Mouse (Mus musculus): ENCODE data around the gene Olfr108. TPM values are rescaled to one million over a fixed set of nuclear protein-coding genes. Genes with fewer than 3 reads are reported as not detected.

Gene Olfr108
- total RNA-seq (2021) (not detected), polyA plus RNA-seq (2012; rRNA removed) (not detected in 2 replicates)
- long read RNA-seq: 0 reads

DNA sequence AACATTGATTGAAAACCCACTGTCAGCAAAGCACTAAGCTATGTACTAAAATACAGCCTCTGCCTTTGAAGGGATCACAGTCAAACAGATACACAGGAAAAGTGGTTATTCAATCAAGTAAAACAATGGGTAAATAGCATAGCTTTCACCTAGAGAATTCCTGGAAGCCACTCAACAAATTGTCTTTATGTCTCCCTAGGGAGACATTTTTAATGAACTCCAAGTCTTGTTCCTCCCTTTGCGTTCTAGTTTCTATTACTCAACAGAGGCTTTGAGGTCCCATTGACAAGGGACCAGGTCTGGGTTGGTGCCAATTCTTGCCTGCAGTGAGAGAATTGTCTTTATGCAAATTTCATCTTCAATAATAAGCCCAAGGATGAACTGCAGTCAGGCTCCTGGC, at the start of gene Olfr108:
Gene Olfr108 (plus strand): TSS at position 301 of the 400 bp plus-strand sequence.
- TF ChIP-seq EP300 (IDR thresholded peaks at IDR 0.05; ENCODE audit: insufficient read depth, low read depth, low read length) (no peak), CTCF (IDR thresholded peaks at IDR 0.05) (no peak), POLR2A (IDR thresholded peaks at IDR 0.05; ENCODE audit: insufficient read depth, low read depth, low read length) (no peak)
- intact Hi-C loops (cut with DNase I): no loop called here
- Histone ChIP-seq H3K36me3 (ENCODE audit: control insufficient read depth, insufficient read depth, low read length) (no peaks in the 10 kb centered on the region), H3K27ac (no peak within 1 kb of the TSS), H3K4me3 (no peak within 1 kb of the TSS), H3K79me2 (replicated peaks; ENCODE audit: control insufficient read depth, insufficient read depth, low read length) (no peaks in the 10 kb centered on the region), H3K4me1 (ENCODE audit: control insufficient read depth, insufficient read depth, low read length) (no peaks in the 10 kb centered on the region), H3K9ac (ENCODE audit: low read depth, low read length) (no peak within 1 kb of the TSS), H3K27me3 (ENCODE audit: control insufficient read depth, insufficient read depth, low read length) (no peaks in the 10 kb centered on the region)
- WGBS: 67% methylated on average over 1 of the region's 1 CpGs
- DNase-seq: no peak

DNA sequence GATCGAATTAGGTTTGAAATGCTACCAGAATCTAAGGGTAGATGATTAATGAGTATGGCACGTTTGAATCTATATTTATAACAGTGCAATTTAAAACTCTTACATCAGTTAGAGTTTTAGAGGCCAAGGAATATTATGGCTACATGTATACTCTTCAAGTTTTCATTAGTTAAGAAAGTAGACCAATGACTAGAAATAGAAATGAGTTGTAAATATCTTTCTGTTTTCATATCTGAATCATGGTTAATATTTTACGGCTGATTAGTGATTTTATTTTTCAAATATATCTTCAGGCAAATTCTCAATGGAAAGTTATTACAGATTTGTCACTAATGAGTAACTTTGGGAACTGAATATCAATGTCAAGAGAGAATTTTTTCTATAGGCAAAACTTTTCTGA, 46.4 kb upstream of the Olfr108 start, which contains the start of gene Olfr107:
Gene Olfr107 (plus strand): TSS at position 301 of the 400 bp plus-strand sequence.
- Histone ChIP-seq H3K9ac (ENCODE audit: low read depth, low read length) (no peak within 1 kb of the TSS), H3K27me3 (ENCODE audit: control insufficient read depth, insufficient read depth, low read length) (0 out of 2 replicates have a peak, but pooled peaks cover 1% of the 10 kb centered on the region), H3K36me3 (ENCODE audit: control insufficient read depth, insufficient read depth, low read length) (no peaks in the 10 kb centered on the region), H3K79me2 (replicated peaks; ENCODE audit: control insufficient read depth, insufficient read depth, low read length) (no peaks in the 10 kb centered on the region), H3K27ac (no peak within 1 kb of the TSS), H3K4me1 (ENCODE audit: control insufficient read depth, insufficient read depth, low read length) (no peaks in the 10 kb centered on the region), H3K4me3 (no peak within 1 kb of the TSS)
- intact Hi-C loops (cut with DNase I): no loop called here
- DNase-seq: no peak
- TF ChIP-seq POLR2A (IDR thresholded peaks at IDR 0.05; ENCODE audit: insufficient read depth, low read depth, low read length): no peak
- no peak for TF ChIP-seq EP300 (IDR thresholded peaks at IDR 0.05; ENCODE audit: insufficient read depth, low read depth, low read length)
- TF ChIP-seq CTCF (IDR thresholded peaks at IDR 0.05): no peak
- 63% methylated on average over 3 of the region's 3 CpGs for whole genome bisulfite sequencing

DNA sequence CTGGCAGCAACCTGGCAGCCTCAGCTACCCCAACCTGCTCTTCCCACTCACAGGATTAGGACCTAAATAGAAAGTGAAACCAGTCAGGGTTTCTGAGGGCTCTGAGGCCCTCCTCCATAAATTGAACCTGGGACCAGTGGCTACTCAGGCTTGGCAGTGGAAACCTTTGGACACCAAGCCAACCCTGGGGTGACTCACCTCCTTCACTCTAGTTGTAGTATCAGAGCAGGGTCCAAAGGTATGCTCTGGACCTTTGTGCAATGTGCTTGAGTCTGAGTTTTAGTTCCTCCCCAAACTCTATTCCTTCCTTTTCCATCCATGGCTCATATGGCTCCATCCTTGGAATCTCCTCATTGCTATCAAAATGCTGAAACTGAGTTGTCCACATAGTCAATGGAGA, 31.9 kb upstream of the Olfr108 start:
- intact Hi-C loops (cut with DNase I): no loop called here
- TF ChIP-seq EP300 (IDR thresholded peaks at IDR 0.05; ENCODE audit: insufficient read depth, low read depth, low read length) (no peak), POLR2A (IDR thresholded peaks at IDR 0.05; ENCODE audit: insufficient read depth, low read depth, low read length) (no peak), CTCF (IDR thresholded peaks at IDR 0.05) (no peak)
- H3K4me1 ChIP-seq (ENCODE audit: control insufficient read depth, insufficient read depth, low read length): no peaks in the 10 kb centered on the region

DNA sequence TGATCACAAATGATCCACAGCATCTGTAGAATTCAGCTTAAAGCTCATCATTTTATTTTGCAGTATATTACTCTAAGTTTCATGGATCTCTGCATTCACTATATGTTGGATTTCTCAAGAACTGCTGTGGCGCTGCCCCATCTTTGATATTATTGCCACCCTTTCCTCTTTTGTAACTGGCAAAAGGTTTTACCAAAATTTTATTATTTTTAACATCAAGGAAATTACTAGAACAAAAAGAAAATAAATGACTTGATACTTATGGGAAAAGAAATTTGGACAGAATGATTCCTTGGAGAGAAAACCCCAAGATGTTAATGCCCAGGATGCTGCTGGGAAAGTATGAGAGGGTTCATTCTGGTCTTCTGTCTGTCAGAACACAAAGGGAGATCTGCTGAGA, 13.3 kb downstream of the Olfr108 start, which contains the start of gene Olfr109:
Gene Olfr109 (plus strand): TSS at position 301 of the 400 bp plus-strand sequence.
- Histone ChIP-seq H3K27me3 (ENCODE audit: control insufficient read depth, insufficient read depth, low read length) (no peaks in the 10 kb centered on the region), H3K36me3 (ENCODE audit: control insufficient read depth, insufficient read depth, low read length) (no peaks in the 10 kb centered on the region), H3K4me3 (no peak within 1 kb of the TSS), H3K27ac (no peak within 1 kb of the TSS), H3K9ac (ENCODE audit: low read depth, low read length) (no peak within 1 kb of the TSS), H3K79me2 (replicated peaks; ENCODE audit: control insufficient read depth, insufficient read depth, low read length) (no peaks in the 10 kb centered on the region), H3K4me1 (ENCODE audit: control insufficient read depth, insufficient read depth, low read length) (no peaks in the 10 kb centered on the region)
- DNase-seq: no peak
- TF ChIP-seq POLR2A (IDR thresholded peaks at IDR 0.05; ENCODE audit: insufficient read depth, low read depth, low read length) (no peak), EP300 (IDR thresholded peaks at IDR 0.05; ENCODE audit: insufficient read depth, low read depth, low read length) (no peak), CTCF (IDR thresholded peaks at IDR 0.05) (no peak)
- WGBS: 72% methylated on average over 1 of the region's 1 CpGs
- intact Hi-C loops (cut with DNase I): no loop called here

More for the DNA sequence above, 31.9 kb upstream of the Olfr108 start:
- no peak overlapping the region for H3K27ac ChIP-seq
- no peak overlapping the region for H3K9ac ChIP-seq (ENCODE audit: low read depth, low read length)
- no peak overlapping the region for H3K4me3 ChIP-seq
- no peaks in the 10 kb centered on the region for H3K36me3 ChIP-seq (ENCODE audit: control insufficient read depth, insufficient read depth, low read length)
- H3K27me3 ChIP-seq (ENCODE audit: control insufficient read depth, insufficient read depth, low read length): no peaks in the 10 kb centered on the region
- H3K79me2 ChIP-seq (replicated peaks; ENCODE audit: control insufficient read depth, insufficient read depth, low read length): no peaks in the 10 kb centered on the region
- DNase-seq: no peak

DNA sequence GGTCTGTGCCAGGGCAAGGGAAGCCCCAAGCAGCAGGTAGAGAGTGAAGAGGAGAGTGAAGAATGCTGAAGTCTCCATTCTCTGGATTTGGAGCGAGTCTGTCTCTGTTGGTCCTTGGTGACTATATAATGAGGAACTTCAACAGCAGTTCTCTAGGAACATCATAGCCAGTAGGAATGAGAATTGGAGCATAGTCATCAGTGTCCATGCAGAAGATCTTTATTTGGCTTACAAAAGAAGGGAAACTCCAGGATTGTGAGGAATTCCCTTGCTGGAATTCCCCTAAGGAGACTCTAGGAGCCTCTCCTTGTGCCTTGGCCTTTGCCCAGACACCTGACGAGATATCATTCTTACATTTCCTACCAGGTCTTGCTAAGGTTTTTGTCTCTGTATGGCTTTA, 38.2 kb downstream of the Olfr108 start, which contains the start of gene H2-M2:
Gene H2-M2 (minus strand): TSS at position 101 of the 400 bp plus-strand sequence.
- Histone ChIP-seq H3K9ac (ENCODE audit: low read depth, low read length) (no peak within 1 kb of the TSS), H3K4me3 (no peak within 1 kb of the TSS), H3K79me2 (replicated peaks; ENCODE audit: control insufficient read depth, insufficient read depth, low read length) (no peaks in the 10 kb centered on the region), H3K27me3 (ENCODE audit: control insufficient read depth, insufficient read depth, low read length) (no peaks in the 10 kb centered on the region), H3K4me1 (ENCODE audit: control insufficient read depth, insufficient read depth, low read length) (no peaks in the 10 kb centered on the region), H3K27ac (no peak within 1 kb of the TSS), H3K36me3 (ENCODE audit: control insufficient read depth, insufficient read depth, low read length) (no peaks in the 10 kb centered on the region)
- WGBS: 45% methylated on average over 2 of the region's 2 CpGs
- intact Hi-C loops (cut with DNase I): no loop called here
- TF ChIP-seq CTCF (IDR thresholded peaks at IDR 0.05): no peak
- no peak for TF ChIP-seq EP300 (IDR thresholded peaks at IDR 0.05; ENCODE audit: insufficient read depth, low read depth, low read length)
- no peak for TF ChIP-seq POLR2A (IDR thresholded peaks at IDR 0.05; ENCODE audit: insufficient read depth, low read depth, low read length)
- DNase-seq: no peak

DNA sequence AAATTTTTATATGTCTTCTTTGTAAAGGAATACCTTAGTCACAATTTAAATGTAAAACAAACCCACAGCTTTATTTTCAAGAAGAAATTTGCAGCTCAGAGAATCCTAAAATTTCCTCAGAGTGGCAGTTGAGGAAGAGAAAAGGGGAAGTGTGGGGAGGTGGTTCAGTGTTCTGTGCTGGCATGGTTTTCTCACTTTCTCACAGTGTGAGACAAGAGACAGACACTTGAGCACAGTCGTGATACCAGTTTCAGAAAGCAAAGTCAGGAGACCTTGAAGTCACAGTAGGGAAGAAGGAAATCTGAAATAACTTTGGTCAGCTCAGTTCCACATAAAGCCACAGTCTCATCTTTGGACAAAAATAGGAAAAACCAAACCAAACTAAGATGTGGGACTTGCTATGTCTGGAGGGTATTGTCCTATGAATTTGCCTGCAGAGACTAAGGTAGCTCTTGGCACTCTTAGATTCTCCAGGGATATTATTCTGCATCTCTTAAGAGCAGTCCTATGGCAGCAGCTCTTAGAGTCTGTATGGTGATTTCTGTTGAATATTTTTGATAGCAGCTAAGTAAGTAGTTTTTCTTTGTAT, 46.7 kb downstream of the Olfr108 start, which contains the start of gene Olfr110:
Gene Olfr110 (plus strand): TSS at position 539 of the 589 bp plus-strand sequence.
- WGBS: 40% methylated on average over 1 of the region's 1 CpGs
- TF ChIP-seq EP300 (IDR thresholded peaks at IDR 0.05; ENCODE audit: insufficient read depth, low read depth, low read length): no peak
- TF ChIP-seq CTCF (IDR thresholded peaks at IDR 0.05): no peak
- no peak for TF ChIP-seq POLR2A (IDR thresholded peaks at IDR 0.05; ENCODE audit: insufficient read depth, low read depth, low read length)
- H3K9ac ChIP-seq (ENCODE audit: low read depth, low read length): no peak within 1 kb of the TSS
- H3K4me1 ChIP-seq (ENCODE audit: control insufficient read depth, insufficient read depth, low read length): no peaks in the 10 kb centered on the region
- no peaks in the 10 kb centered on the region for H3K27me3 ChIP-seq (ENCODE audit: control insufficient read depth, insufficient read depth, low read length)
- no peak within 1 kb of the TSS for H3K27ac ChIP-seq
- intact Hi-C loops (cut with DNase I): no loop called here
- H3K36me3 ChIP-seq (ENCODE audit: control insufficient read depth, insufficient read depth, low read length): no peaks in the 10 kb centered on the region
- H3K4me3 ChIP-seq: no peak within 1 kb of the TSS
- no peak for DNase-seq
- no peaks in the 10 kb centered on the region for H3K79me2 ChIP-seq (replicated peaks; ENCODE audit: control insufficient read depth, insufficient read depth, low read length)

Other genes with a start within 250 kb of the Olfr108 start
- not detected for gene Olfr94, start 244.5 kb upstream of the Olfr108 start, total RNA-seq (2021)
- not detected in 2 replicates for gene Olfr94, start 244.5 kb upstream of the Olfr108 start, polyA plus RNA-seq (2012; rRNA removed)
- not detected for gene Olfr95, start 232.4 kb upstream of the Olfr108 start, total RNA-seq (2021)
- not detected in 2 replicates for gene Olfr95, start 232.4 kb upstream of the Olfr108 start, polyA plus RNA-seq (2012; rRNA removed)
- not detected for gene Olfr96, start 225.3 kb upstream of the Olfr108 start, total RNA-seq (2021)
- gene Olfr96, start 225.3 kb upstream of the Olfr108 start, polyA plus RNA-seq (2012; rRNA removed): not detected in 2 replicates
- gene Olfr97, start 208.2 kb upstream of the Olfr108 start, total RNA-seq (2021): not detected
- not detected in 2 replicates for gene Olfr97, start 208.2 kb upstream of the Olfr108 start, polyA plus RNA-seq (2012; rRNA removed)
- not detected for gene Olfr98, start 181.7 kb upstream of the Olfr108 start, total RNA-seq (2021)
- not detected in 2 replicates for gene Olfr98, start 181.7 kb upstream of the Olfr108 start, polyA plus RNA-seq (2012; rRNA removed)
- gene H2-M3, start 175.3 kb upstream of the Olfr108 start, total RNA-seq (2021): 1 to 10 TPM; 3.2 to 3.3 TPM
- gene H2-M3, start 175.3 kb upstream of the Olfr108 start, polyA plus RNA-seq (2012; rRNA removed): 4.9 and 5.0 TPM in 2 replicates
- gene Olfr99, start 162.0 kb upstream of the Olfr108 start, total RNA-seq (2021): not detected
- not detected in 2 replicates for gene Olfr99, start 162.0 kb upstream of the Olfr108 start, polyA plus RNA-seq (2012; rRNA removed)
- not detected for gene Olfr101, start 141.2 kb upstream of the Olfr108 start, total RNA-seq (2021)
- not detected in 2 replicates for gene Olfr101, start 141.2 kb upstream of the Olfr108 start, polyA plus RNA-seq (2012; rRNA removed)
- not detected for gene Olfr102, start 128.4 kb upstream of the Olfr108 start, total RNA-seq (2021)
- gene Olfr102, start 128.4 kb upstream of the Olfr108 start, polyA plus RNA-seq (2012; rRNA removed): not detected in 2 replicates
- gene Olfr103, start 105.8 kb upstream of the Olfr108 start, total RNA-seq (2021): not detected
- gene Olfr103, start 105.8 kb upstream of the Olfr108 start, polyA plus RNA-seq (2012; rRNA removed): not detected in 2 replicates
- gene Olfr104-ps, start 85.9 kb upstream of the Olfr108 start, total RNA-seq (2021): not detected
- gene Olfr104-ps, start 85.9 kb upstream of the Olfr108 start, polyA plus RNA-seq (2012; rRNA removed): not detected in 2 replicates
- gene Olfr105-ps, start 66.4 kb upstream of the Olfr108 start, total RNA-seq (2021): not detected
- gene Olfr105-ps, start 66.4 kb upstream of the Olfr108 start, polyA plus RNA-seq (2012; rRNA removed): not detected in 2 replicates
- gene Olfr106-ps, start 55.1 kb upstream of the Olfr108 start, total RNA-seq (2021): not detected
- gene Olfr106-ps, start 55.1 kb upstream of the Olfr108 start, polyA plus RNA-seq (2012; rRNA removed): not detected in 2 replicates
- gene Olfr107, start 46.3 kb upstream of the Olfr108 start, total RNA-seq (2021): not detected
- not detected in 2 replicates for gene Olfr107, start 46.3 kb upstream of the Olfr108 start, polyA plus RNA-seq (2012; rRNA removed)
- gene Olfr109, start 13.4 kb downstream of the Olfr108 start, total RNA-seq (2021): not detected
- gene Olfr109, start 13.4 kb downstream of the Olfr108 start, polyA plus RNA-seq (2012; rRNA removed): not detected in 2 replicates
- not detected for gene H2-M2, start 38.1 kb downstream of the Olfr108 start, total RNA-seq (2021)
- 0.10 TPM in 1 of 2 replicates, not detected in the other for gene H2-M2, start 38.1 kb downstream of the Olfr108 start, polyA plus RNA-seq (2012; rRNA removed)
- gene Olfr110, start 47.0 kb downstream of the Olfr108 start, total RNA-seq (2021): not detected
- not detected in 2 replicates for gene Olfr110, start 47.0 kb downstream of the Olfr108 start, polyA plus RNA-seq (2012; rRNA removed)
- not detected for gene Olfr111, start 62.5 kb downstream of the Olfr108 start, total RNA-seq (2021)
- 0.12 TPM in 1 of 2 replicates, not detected in the other for gene Olfr111, start 62.5 kb downstream of the Olfr108 start, polyA plus RNA-seq (2012; rRNA removed)
- gene Olfr112, start 124.0 kb downstream of the Olfr108 start, total RNA-seq (2021): not detected
- not detected in 2 replicates for gene Olfr112, start 124.0 kb downstream of the Olfr108 start, polyA plus RNA-seq (2012; rRNA removed)
- not detected for gene Olfr113, start 132.2 kb downstream of the Olfr108 start, total RNA-seq (2021)
- gene Olfr113, start 132.2 kb downstream of the Olfr108 start, polyA plus RNA-seq (2012; rRNA removed): not detected in 2 replicates
- gene Olfr114, start 147.3 kb downstream of the Olfr108 start, total RNA-seq (2021): not detected
- gene Olfr114, start 147.3 kb downstream of the Olfr108 start, polyA plus RNA-seq (2012; rRNA removed): not detected in 2 replicates
- gene Olfr115, start 181.6 kb downstream of the Olfr108 start, total RNA-seq (2021): not detected
- not detected in 2 replicates for gene Olfr115, start 181.6 kb downstream of the Olfr108 start, polyA plus RNA-seq (2012; rRNA removed)
- not detected for gene Olfr116, start 181.7 kb downstream of the Olfr108 start, total RNA-seq (2021)
- not detected in 2 replicates for gene Olfr116, start 181.7 kb downstream of the Olfr108 start, polyA plus RNA-seq (2012; rRNA removed)
- not detected for gene Olfr117, start 218.3 kb downstream of the Olfr108 start, total RNA-seq (2021)
- gene Olfr117, start 218.3 kb downstream of the Olfr108 start, polyA plus RNA-seq (2012; rRNA removed): not detected in 2 replicates
- gene Olfr118, start 221.5 kb downstream of the Olfr108 start, total RNA-seq (2021): not detected
- gene Olfr118, start 221.5 kb downstream of the Olfr108 start, polyA plus RNA-seq (2012; rRNA removed): not detected in 2 replicates

Measured in heart, adult 2 months (tissue).